21 mouse cellular contexts compared by ENCODE assay signal in the genomic region with DNA sequence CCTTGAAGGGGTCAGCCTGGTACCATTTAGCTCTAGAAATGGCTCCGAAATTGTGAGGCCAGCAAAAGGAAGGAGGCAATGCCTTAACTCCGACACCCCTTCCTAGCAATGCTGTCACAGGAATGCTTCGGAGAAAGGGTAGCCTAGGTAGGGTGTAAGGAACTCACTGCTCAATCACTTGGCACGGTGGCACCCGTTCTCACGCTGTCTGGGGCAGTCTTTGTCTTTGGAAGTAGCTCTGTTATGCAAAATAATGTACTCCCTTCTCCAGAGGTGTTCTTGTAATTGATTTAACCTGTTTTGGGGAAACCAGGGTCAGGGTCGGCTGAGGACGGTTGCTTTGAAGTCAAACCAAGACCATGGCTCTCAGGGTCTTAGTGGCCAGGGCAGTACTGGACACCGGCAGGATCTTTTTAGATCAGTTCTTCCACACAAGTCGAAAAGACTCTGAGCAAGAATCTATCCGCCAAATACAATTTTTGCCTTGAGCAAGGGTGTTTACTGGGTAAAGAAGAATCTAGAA. TPM values are rescaled to one million over a fixed set of nuclear protein-coding genes. Genes with fewer than 3 reads are reported as not detected.
DNase-seq lines count a peak whose midpoint lies in the region; ATAC-seq and TF ChIP-seq lines count a peak whose summit lies in the region.
"Had no signal": no experiment of that assay in that cellular context is flagged by ENCODE, and none has a peak within 500 bp of the region (broad histone marks: within the 10 kb centered on the region; RNA-seq: fewer than 3 reads in every experiment).

No protein-coding gene starts in this region.

- no peak overlapping the region for H3K4me2 ChIP-seq in hindbrain, postnatal 0 days (ENCODE audit: low read depth, low read length)
- no peak overlapping the region for H3K4me2 ChIP-seq in midbrain, embryonic 16.5 days (ENCODE audit: low read length)
- H3K4me2 ChIP-seq in embryonic facial prominence, embryonic 11.5 days (ENCODE audit: low read depth, low read length) = peak overlapping the region; percentile 25
- H3K4me2 ChIP-seq in limb, embryonic 13.5 days (replicated peaks) = peak overlapping the region; percentile 52; the same call in 1 of the 2 replicates

- H3K36me3 ChIP-seq in hindbrain, embryonic 10.5 days = no peaks in the 10 kb centered on the region
- H3K36me3 ChIP-seq in hindbrain, postnatal 0 days (ENCODE audit: insufficient read depth, low read length) = no peaks in the 10 kb centered on the region
- H3K36me3 ChIP-seq in midbrain, embryonic 10.5 days = no peaks in the 10 kb centered on the region
- no peaks in the 10 kb centered on the region for H3K36me3 ChIP-seq in midbrain, embryonic 16.5 days (ENCODE audit: control insufficient read depth, insufficient read depth, low read length)
- no peaks in the 10 kb centered on the region for H3K36me3 ChIP-seq in embryonic facial prominence, embryonic 11.5 days (replicated peaks; ENCODE audit: control insufficient read depth, insufficient read depth, low read depth, low read length)
- H3K36me3 ChIP-seq in limb, embryonic 13.5 days = no peaks in the 10 kb centered on the region
- H3K36me3 ChIP-seq: embryonic facial prominence, embryonic 13.5 days; heart, embryonic 13.5 days had no signal

- peak; percentile 38 for DNase-seq in hindbrain, embryonic 10.5 days (ENCODE audit: low spot score)
- DNase-seq in hindbrain, postnatal 0 days (ENCODE audit: low spot score) = no peak
- DNase-seq in midbrain, embryonic 10.5 days (ENCODE audit: low spot score) = peak; percentile 42
- DNase-seq in embryonic facial prominence, embryonic 11.5 days (ENCODE audit: low spot score) = no peak
- no peak for DNase-seq in Muller cell, postnatal 12 days (ENCODE audit: inconsistent ontology term)
- DNase-seq: cerebellum, adult 18-20 months; cerebellum, postnatal 25 days; heart, postnatal 36 days; kidney, adult 8-10 months; lung, postnatal 36 days; right cerebral cortex, adult 18-20 months had no signal

- no peak for TF ChIP-seq CTCF in hindbrain, postnatal 0 days (IDR thresholded peaks at IDR 0.05; ENCODE audit: low read depth)

- no peaks in the 10 kb centered on the region for H3K9me3 ChIP-seq in hindbrain, embryonic 10.5 days
- H3K9me3 ChIP-seq in hindbrain, postnatal 0 days (ENCODE audit: low read length) = no peaks in the 10 kb centered on the region
- H3K9me3 ChIP-seq in midbrain, embryonic 10.5 days (replicated peaks) = no peaks in the 10 kb centered on the region
- no peaks in the 10 kb centered on the region for H3K9me3 ChIP-seq in midbrain, embryonic 16.5 days (replicated peaks; ENCODE audit: control insufficient read depth, low read length, poor library complexity, severe bottlenecking)
- no peaks in the 10 kb centered on the region for H3K9me3 ChIP-seq in embryonic facial prominence, embryonic 11.5 days (replicated peaks; ENCODE audit: control insufficient read depth, low read length)
- H3K9me3 ChIP-seq in limb, embryonic 13.5 days = no peaks in the 10 kb centered on the region
- H3K9me3 ChIP-seq: embryonic facial prominence, embryonic 13.5 days; heart, embryonic 13.5 days had no signal

- no peak overlapping the region for H3K9ac ChIP-seq in hindbrain, postnatal 0 days (replicated peaks; ENCODE audit: low read length)
- H3K9ac ChIP-seq in midbrain, embryonic 16.5 days (ENCODE audit: low read depth, low read length) = no peak overlapping the region
- no peak overlapping the region for H3K9ac ChIP-seq in embryonic facial prominence, embryonic 11.5 days (replicated peaks; ENCODE audit: low read length)
- no peak overlapping the region for H3K9ac ChIP-seq in limb, embryonic 13.5 days
- H3K9ac ChIP-seq: heart, embryonic 13.5 days; lung, embryonic 14.5 days had no signal

- no peak overlapping the region for H3K27ac ChIP-seq in hindbrain, embryonic 10.5 days
- H3K27ac ChIP-seq in hindbrain, postnatal 0 days = no peak overlapping the region
- peak overlapping the region; percentile 49; the same call in 1 of the 2 replicates for H3K27ac ChIP-seq in midbrain, embryonic 10.5 days (replicated peaks)
- no peak overlapping the region for H3K27ac ChIP-seq in midbrain, embryonic 16.5 days (ENCODE audit: low read length)
- H3K27ac ChIP-seq in embryonic facial prominence, embryonic 11.5 days (replicated peaks; ENCODE audit: low read depth, low read length) = no peak overlapping the region
- H3K27ac ChIP-seq in limb, embryonic 13.5 days = no peak overlapping the region
- H3K27ac ChIP-seq: embryonic facial prominence, embryonic 13.5 days; heart, embryonic 13.5 days; stomach, postnatal 0 days had no signal

- no peak overlapping the region for H3K4me3 ChIP-seq in hindbrain, embryonic 10.5 days
- no peak overlapping the region for H3K4me3 ChIP-seq in hindbrain, postnatal 0 days (ENCODE audit: low read length)
- peak overlapping the region; percentile 53 for H3K4me3 ChIP-seq in midbrain, embryonic 10.5 days
- H3K4me3 ChIP-seq in midbrain, embryonic 16.5 days (ENCODE audit: low read depth, low read length) = no peak overlapping the region
- peak overlapping the region; percentile 14 for H3K4me3 ChIP-seq in embryonic facial prominence, embryonic 11.5 days (ENCODE audit: low read depth, low read length)
- peak overlapping the region; percentile 14; the same call in 1 of the 2 replicates for H3K4me3 ChIP-seq in limb, embryonic 13.5 days

- 3% methylated on average over 11 of the region's 11 CpGs for WGBS in hindbrain, embryonic 10.5 days
- 4% methylated on average over 11 of the region's 11 CpGs for WGBS in hindbrain, postnatal 0 days
- 2% methylated on average over 11 of the region's 11 CpGs for WGBS in midbrain, embryonic 10.5 days
- WGBS in midbrain, embryonic 16.5 days = 4% methylated on average over 11 of the region's 11 CpGs
- WGBS in embryonic facial prominence, embryonic 11.5 days = 3% methylated on average over 11 of the region's 11 CpGs
- WGBS in limb, embryonic 13.5 days = 6% methylated on average over 11 of the region's 11 CpGs

- peaks cover 100% of the 10 kb centered on the region for H3K27me3 ChIP-seq in hindbrain, embryonic 10.5 days (ENCODE audit: insufficient read depth, poor library complexity, severe bottlenecking)
- peaks cover 90% of the 10 kb centered on the region for H3K27me3 ChIP-seq in hindbrain, postnatal 0 days (ENCODE audit: insufficient read depth, low read length)
- H3K27me3 ChIP-seq in midbrain, embryonic 10.5 days (ENCODE audit: low read depth, poor library complexity, severe bottlenecking) = peaks cover 100% of the 10 kb centered on the region
- H3K27me3 ChIP-seq in midbrain, embryonic 16.5 days (ENCODE audit: control insufficient read depth, insufficient read depth, low read depth, low read length) = peaks cover 70% of the 10 kb centered on the region
- peaks cover 84% of the 10 kb centered on the region for H3K27me3 ChIP-seq in embryonic facial prominence, embryonic 11.5 days (ENCODE audit: control insufficient read depth, insufficient read depth, low read length)
- peaks cover 98% of the 10 kb centered on the region for H3K27me3 ChIP-seq in limb, embryonic 13.5 days
- H3K27me3 ChIP-seq: CH12.LX had no signal

- H3K4me1 ChIP-seq in hindbrain, embryonic 10.5 days (replicated peaks) = peaks cover 31% of the 10 kb centered on the region
- no peaks in the 10 kb centered on the region for H3K4me1 ChIP-seq in hindbrain, postnatal 0 days (ENCODE audit: insufficient read depth, low read length)
- peaks cover 56% of the 10 kb centered on the region for H3K4me1 ChIP-seq in midbrain, embryonic 10.5 days
- peaks cover 7% of the 10 kb centered on the region for H3K4me1 ChIP-seq in midbrain, embryonic 16.5 days (ENCODE audit: control insufficient read depth, insufficient read depth, low read length)
- H3K4me1 ChIP-seq in embryonic facial prominence, embryonic 11.5 days (ENCODE audit: control insufficient read depth, insufficient read depth, low read length) = no peaks in the 10 kb centered on the region; the same call in 1 of the 2 replicates
- peaks cover 42% of the 10 kb centered on the region for H3K4me1 ChIP-seq in limb, embryonic 13.5 days

- no peak for ATAC-seq in hindbrain, postnatal 0 days
- ATAC-seq in midbrain, embryonic 16.5 days = no peak
- ATAC-seq in embryonic facial prominence, embryonic 11.5 days (replicated peaks; ENCODE audit: insufficient number of reproducible peaks, low FRiP score, low TSS enrichment, low read depth) = no peak
- no peak for ATAC-seq in limb, embryonic 13.5 days (ENCODE audit: low FRiP score, low read depth)
- no peak for ATAC-seq in megakaryocyte, adult 5-6 weeks (ENCODE audit: poor library complexity, severe bottlenecking)

RNA-seq across cellular contexts. Expression of a gene that starts 3.6 kb away (rescaled TPM):
- polyA plus RNA-seq in hindbrain, embryonic 10.5 days (2016; fragmentation: Nextera tagmentation; extraction: Ambion mirVana) = 0.25 and 0.27 TPM in 2 replicates
- 0.11 TPM in 1 of 2 replicates, not detected in the other for total RNA-seq in hindbrain, postnatal 0 days (2014; rRNA removed)
- polyA plus RNA-seq in hindbrain, postnatal 0 days (2015; fragmentation: Nextera tagmentation; extraction: Ambion mirVana) = 0.05 TPM in 1 of 2 replicates, not detected in the other
- 2.8 and 2.9 TPM in 2 replicates for polyA plus RNA-seq in midbrain, embryonic 10.5 days (2016; fragmentation: Nextera tagmentation; extraction: Ambion mirVana)
- polyA plus RNA-seq in midbrain, embryonic 16.5 days (2015; fragmentation: Nextera tagmentation; extraction: Ambion mirVana) = 0.10 and 0.14 TPM in 2 replicates
- 3.0 and 3.9 TPM in 2 replicates for polyA plus RNA-seq in embryonic facial prominence, embryonic 11.5 days (2014; fragmentation: Nextera tagmentation; extraction: Ambion mirVana)
- polyA plus RNA-seq in limb, embryonic 13.5 days (2015; fragmentation: Nextera tagmentation; extraction: Ambion mirVana) = 1.4 and 2.2 TPM in 2 replicates
- not detected in 2 replicates for total RNA-seq in megakaryocyte, adult 5-6 weeks (2015)
- not detected in 2 replicates for total RNA-seq in megakaryocyte, adult 5-6 weeks (2017)
- total RNA-seq: adrenal gland, adult 18-20 months; CH12.LX; heart, postnatal 36 days; liver, adult 2 months had no signal
- polyA plus RNA-seq: liver, adult 2 months had no signal

Comparison
In these comparisons a context has a peak if more than half of its experiments do, and no peak if none do; other contexts are left out.
1. DNase-seq: peak in hindbrain, embryonic 10.5 days (single experiment) and midbrain, embryonic 10.5 days (single experiment); none in hindbrain, postnatal 0 days (single experiment), embryonic facial prominence, embryonic 11.5 days (single experiment) and Muller cell, postnatal 12 days (single experiment).
2. H3K4me3 ChIP-seq: peak in midbrain, embryonic 10.5 days (single experiment), embryonic facial prominence, embryonic 11.5 days (single experiment) and limb, embryonic 13.5 days (single experiment); none in hindbrain, embryonic 10.5 days (single experiment), hindbrain, postnatal 0 days (single experiment) and midbrain, embryonic 16.5 days (single experiment).
3. H3K4me2 ChIP-seq: peak in embryonic facial prominence, embryonic 11.5 days (single experiment) and limb, embryonic 13.5 days (single experiment); none in hindbrain, postnatal 0 days (single experiment) and midbrain, embryonic 16.5 days (single experiment).